Mouse (Mus musculus): ENCODE measurements around the gene Tomm20. TPM values are rescaled to one million over a fixed set of nuclear protein-coding genes. Genes with fewer than 3 reads are reported as not detected.
A peak's percentile ranks its signal among the peaks of the same experiment; 100 is the strongest.
"Not testable (repeated sequence)": the region's sequence is repeated elsewhere in the genome, so short reads cannot be mapped to it uniquely, and the experiment has no call there.

The Tomm20 gene
- polyA plus RNA-seq, 1 experiment = 432 TPM

DNA sequence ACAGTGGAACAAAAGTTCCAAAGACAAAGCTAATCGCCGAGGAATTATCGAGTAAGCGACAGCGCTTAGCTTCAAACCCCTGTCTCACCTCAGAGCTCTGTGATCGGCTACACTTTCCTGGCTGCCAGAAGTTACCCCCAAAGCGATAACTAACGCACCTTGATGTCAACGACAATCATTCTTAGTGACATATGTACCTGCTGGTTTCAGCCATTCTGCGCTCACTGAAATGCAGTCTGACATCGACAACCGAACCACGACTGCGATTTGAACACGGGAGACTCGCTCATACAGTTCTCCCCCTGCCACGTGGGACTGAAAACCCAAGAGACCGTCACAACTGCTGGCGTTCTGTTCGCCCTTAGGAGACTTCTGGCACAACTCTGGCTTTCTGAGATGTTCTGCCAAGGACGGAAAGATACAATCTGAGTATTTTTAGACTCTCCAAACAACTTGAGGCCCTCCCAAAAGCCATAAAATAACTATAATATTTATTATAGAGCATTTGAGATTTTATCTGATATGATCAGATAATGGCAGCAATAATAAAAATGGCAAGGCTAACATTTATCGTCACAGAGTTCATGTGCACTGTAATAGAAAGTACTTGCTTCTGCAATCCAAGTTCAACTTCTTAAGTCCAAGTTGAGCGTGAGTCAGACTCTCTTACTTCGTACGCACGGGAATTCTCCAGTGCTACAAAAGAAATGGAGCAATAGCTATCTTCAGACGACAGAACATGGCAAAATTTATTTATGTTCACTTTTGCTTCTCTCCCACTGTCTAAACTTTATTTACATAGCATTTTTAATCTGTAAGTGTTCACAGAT is 33.7 kb upstream of the Tomm20 start:
- 27% methylated on average over 27 of the region's 27 CpGs for WGBS
- no peak for DNase-seq
- no peaks in the 10 kb centered on the region for H3K4me1 ChIP-seq (replicated peaks; ENCODE audit: control insufficient read depth, insufficient read depth, low read length)
- TF ChIP-seq CTCF (IDR thresholded peaks at IDR 0.05; ENCODE audit: borderline replicate concordance, control insufficient read depth, extremely low read depth, insufficient read depth, low read length, poor library complexity) (no peak), POLR2A (IDR thresholded peaks at IDR 0.05; ENCODE audit: control insufficient read depth, extremely low read depth, insufficient read depth, low read length, poor library complexity) (no peak)
- H3K4me3 ChIP-seq (ENCODE audit: control insufficient read depth, insufficient read depth, low read length) = no peak overlapping the region
- no peak overlapping the region for H3K27ac ChIP-seq (ENCODE audit: control insufficient read depth, insufficient read depth, low read length)
- H3K27me3 ChIP-seq (ENCODE audit: control insufficient read depth, insufficient read depth, low read length) = peaks cover 2% of the 10 kb centered on the region
- no peaks in the 10 kb centered on the region for H3K36me3 ChIP-seq (ENCODE audit: control insufficient read depth, insufficient read depth, low read length)

DNA sequence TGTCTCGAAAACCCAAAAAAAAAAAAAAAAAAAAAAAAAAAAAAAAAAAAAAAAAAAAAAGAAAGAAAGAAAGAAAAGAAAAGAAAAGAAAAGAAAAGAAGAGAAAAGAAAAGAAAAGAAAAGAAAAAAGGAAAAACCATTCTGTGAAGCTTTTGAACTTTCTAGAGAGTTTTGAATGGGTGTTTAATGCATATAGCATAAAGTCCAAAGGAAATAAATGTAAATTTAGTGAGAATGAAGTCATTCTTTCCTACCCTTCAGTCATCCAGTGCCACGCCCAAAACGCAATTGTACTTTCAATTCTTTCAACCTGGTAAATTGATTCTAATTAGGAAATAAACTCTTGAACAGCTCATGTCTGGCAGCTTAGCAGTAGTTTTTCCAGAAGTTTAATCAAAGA is 32.9 kb upstream of the Tomm20 start:
- 30% methylated on average over 2 of the region's 3 CpGs for WGBS

DNA sequence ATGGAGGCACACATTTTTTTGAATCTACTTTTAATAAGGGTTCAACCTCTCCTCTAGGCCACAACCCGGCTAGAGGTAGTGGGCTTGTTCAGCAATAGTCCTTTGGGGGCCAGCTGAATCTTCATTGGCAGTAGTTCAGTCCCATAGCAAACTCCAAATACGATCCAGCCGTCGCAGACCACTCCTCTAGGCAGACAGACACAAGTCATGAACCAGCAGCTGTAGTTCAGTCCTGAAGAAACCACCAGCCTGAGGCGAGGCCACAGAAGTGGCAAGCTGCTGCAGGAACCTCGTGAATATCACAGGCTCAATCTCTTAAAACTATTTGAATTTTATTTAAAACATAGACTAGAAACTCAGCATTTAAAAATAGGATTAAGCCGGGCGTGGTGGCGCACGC is 32.4 kb upstream of the Tomm20 start:
- WGBS = 84% methylated on average over 10 of the region's 10 CpGs
- DNase-seq = no peak
- no peak for TF ChIP-seq CTCF (IDR thresholded peaks at IDR 0.05; ENCODE audit: borderline replicate concordance, control insufficient read depth, extremely low read depth, insufficient read depth, low read length, poor library complexity)
- no peak for TF ChIP-seq POLR2A (IDR thresholded peaks at IDR 0.05; ENCODE audit: control insufficient read depth, extremely low read depth, insufficient read depth, low read length, poor library complexity)
- no peaks in the 10 kb centered on the region for H3K4me1 ChIP-seq (replicated peaks; ENCODE audit: control insufficient read depth, insufficient read depth, low read length)
- H3K27me3 ChIP-seq (ENCODE audit: control insufficient read depth, insufficient read depth, low read length) = peaks cover 2% of the 10 kb centered on the region
- no peak overlapping the region for H3K27ac ChIP-seq (ENCODE audit: control insufficient read depth, insufficient read depth, low read length)
- H3K36me3 ChIP-seq (ENCODE audit: control insufficient read depth, insufficient read depth, low read length) = no peaks in the 10 kb centered on the region
- H3K4me3 ChIP-seq (ENCODE audit: control insufficient read depth, insufficient read depth, low read length) = no peak overlapping the region

More for the DNA sequence above, 32.9 kb upstream of the Tomm20 start:
- H3K4me1 ChIP-seq (replicated peaks; ENCODE audit: control insufficient read depth, insufficient read depth, low read length); H3K4me3 ChIP-seq (ENCODE audit: control insufficient read depth, insufficient read depth, low read length); H3K27ac ChIP-seq (ENCODE audit: control insufficient read depth, insufficient read depth, low read length); H3K36me3 ChIP-seq (ENCODE audit: control insufficient read depth, insufficient read depth, low read length); DNase-seq; H3K27me3 ChIP-seq (ENCODE audit: control insufficient read depth, insufficient read depth, low read length): not testable (repeated sequence)

DNA sequence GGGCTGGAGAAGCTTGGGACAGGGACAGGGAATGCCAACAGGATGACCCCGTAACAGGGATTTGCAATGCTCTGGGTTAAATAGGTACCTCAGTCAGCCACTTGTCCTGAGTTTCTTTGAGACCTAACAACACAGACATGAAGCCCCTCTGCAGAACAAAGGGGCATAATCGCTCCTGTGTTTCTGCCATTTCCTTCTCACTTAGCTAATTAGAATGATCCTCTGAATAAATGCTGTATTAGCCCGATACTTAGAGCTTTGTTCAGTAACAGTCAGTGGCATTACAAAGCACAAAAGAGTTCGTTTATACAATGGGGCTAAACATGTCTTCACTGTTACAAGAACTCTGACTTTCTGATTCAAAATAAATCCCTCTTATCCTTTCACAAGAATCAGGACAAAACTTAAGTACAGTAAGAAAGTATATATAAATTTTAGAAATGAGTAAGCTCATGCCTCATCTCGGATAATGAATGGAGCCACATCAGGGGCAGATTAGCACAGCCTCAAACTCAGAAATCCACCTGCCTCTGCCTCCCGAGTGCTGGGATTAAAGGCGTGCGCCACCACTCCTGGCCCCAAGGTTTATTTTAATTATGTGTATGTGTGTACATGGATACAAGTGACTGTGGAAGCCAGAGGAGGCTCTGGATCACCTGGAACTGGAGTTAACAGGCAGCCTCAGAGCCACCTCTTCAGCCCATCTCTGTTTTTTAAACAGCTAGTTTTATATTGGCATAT is 31.1 kb upstream of the Tomm20 start:
- TF ChIP-seq CTCF (IDR thresholded peaks at IDR 0.05; ENCODE audit: borderline replicate concordance, control insufficient read depth, extremely low read depth, insufficient read depth, low read length, poor library complexity) (no peak), POLR2A (IDR thresholded peaks at IDR 0.05; ENCODE audit: control insufficient read depth, extremely low read depth, insufficient read depth, low read length, poor library complexity) (no peak)
- Histone ChIP-seq H3K27me3 (ENCODE audit: control insufficient read depth, insufficient read depth, low read length) (peaks cover 2% of the 10 kb centered on the region), H3K4me3 (ENCODE audit: control insufficient read depth, insufficient read depth, low read length) (no peak overlapping the region), H3K4me1 (replicated peaks; ENCODE audit: control insufficient read depth, insufficient read depth, low read length) (no peaks in the 10 kb centered on the region), H3K36me3 (ENCODE audit: control insufficient read depth, insufficient read depth, low read length) (no peaks in the 10 kb centered on the region), H3K27ac (ENCODE audit: control insufficient read depth, insufficient read depth, low read length) (no peak overlapping the region)
- 83% methylated on average over 8 of the region's 8 CpGs for WGBS
- DNase-seq = no peak

DNA sequence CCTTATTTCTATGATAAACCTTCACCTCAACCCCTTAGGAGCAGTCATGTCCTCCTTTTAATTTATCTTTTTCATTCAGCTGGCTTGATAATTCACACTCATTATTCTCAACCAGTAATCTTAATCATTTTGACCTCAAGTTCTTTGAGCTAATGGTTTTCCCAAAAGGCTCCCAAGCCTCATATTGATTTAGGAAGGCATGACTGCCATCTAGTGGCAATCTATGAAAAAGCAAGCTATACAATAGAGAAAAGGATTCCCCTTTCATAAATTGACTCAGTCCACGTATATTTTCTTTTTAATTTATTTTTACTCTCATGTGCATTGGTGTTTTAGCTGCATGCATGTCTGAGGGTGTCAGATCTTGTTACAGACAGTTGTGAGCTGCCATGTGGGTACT is 30.1 kb upstream of the Tomm20 start:
- no peak overlapping the region for H3K4me3 ChIP-seq (ENCODE audit: control insufficient read depth, insufficient read depth, low read length)
- peaks cover 3% of the 10 kb centered on the region for H3K4me1 ChIP-seq (replicated peaks; ENCODE audit: control insufficient read depth, insufficient read depth, low read length)
- DNase-seq = peak; percentile 12
- H3K36me3 ChIP-seq (ENCODE audit: control insufficient read depth, insufficient read depth, low read length) = no peaks in the 10 kb centered on the region
- no peak for TF ChIP-seq CTCF (IDR thresholded peaks at IDR 0.05; ENCODE audit: borderline replicate concordance, control insufficient read depth, extremely low read depth, insufficient read depth, low read length, poor library complexity)
- TF ChIP-seq POLR2A (IDR thresholded peaks at IDR 0.05; ENCODE audit: control insufficient read depth, extremely low read depth, insufficient read depth, low read length, poor library complexity) = no peak
- 6% methylated on average over 1 of the region's 1 CpGs for WGBS
- H3K27me3 ChIP-seq (ENCODE audit: control insufficient read depth, insufficient read depth, low read length) = peaks cover 2% of the 10 kb centered on the region
- no peak overlapping the region for H3K27ac ChIP-seq (ENCODE audit: control insufficient read depth, insufficient read depth, low read length)

DNA sequence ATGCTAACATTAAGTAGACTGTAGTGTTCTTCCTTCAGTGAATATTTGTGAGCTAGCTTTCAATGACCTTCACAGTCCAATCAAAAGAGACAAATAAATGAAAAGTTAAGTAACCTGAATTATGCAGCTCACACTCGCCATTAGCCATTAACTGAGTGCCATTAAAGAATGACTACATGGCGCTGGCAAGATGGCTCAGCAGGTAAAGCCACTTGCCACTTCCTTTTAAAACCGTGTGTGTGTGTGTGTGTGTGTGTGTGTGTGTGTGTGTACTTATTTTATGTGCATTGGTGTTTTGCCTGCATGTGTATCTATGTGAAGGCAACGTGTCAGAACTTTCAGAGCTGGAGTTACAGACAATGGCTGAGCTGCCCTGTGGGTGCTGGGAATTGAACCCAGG is 28.9 kb upstream of the Tomm20 start:
- peaks cover under 1% of the 10 kb centered on the region for H3K27me3 ChIP-seq (ENCODE audit: control insufficient read depth, insufficient read depth, low read length)
- TF ChIP-seq CTCF (IDR thresholded peaks at IDR 0.05; ENCODE audit: borderline replicate concordance, control insufficient read depth, extremely low read depth, insufficient read depth, low read length, poor library complexity) (no peak), POLR2A (IDR thresholded peaks at IDR 0.05; ENCODE audit: control insufficient read depth, extremely low read depth, insufficient read depth, low read length, poor library complexity) (no peak)
- DNase-seq = no peak
- H3K36me3 ChIP-seq (ENCODE audit: control insufficient read depth, insufficient read depth, low read length) = no peaks in the 10 kb centered on the region
- no peak overlapping the region for H3K27ac ChIP-seq (ENCODE audit: control insufficient read depth, insufficient read depth, low read length)
- no peak overlapping the region for H3K4me3 ChIP-seq (ENCODE audit: control insufficient read depth, insufficient read depth, low read length)
- H3K4me1 ChIP-seq (replicated peaks; ENCODE audit: control insufficient read depth, insufficient read depth, low read length) = peaks cover 6% of the 10 kb centered on the region
- 65% methylated on average over 4 of the region's 4 CpGs for WGBS
